Mouse (Mus musculus): ENCODE measurements around the gene Hspb7. TPM values are rescaled to one million over a fixed set of nuclear protein-coding genes. Genes with fewer than 3 reads are reported as not detected.

Hspb7 gene
- polyA plus RNA-seq, 1 experiment from 2014 or later: 0.24 TPM

GRCm38 (mm10) chr4:141394751-141395150 is 25.8 kb upstream of the Hspb7 start:
- TF ChIP-seq CTCF (IDR thresholded peaks at IDR 0.05): no peak
- ChIA-PET CTCF (no interaction called here), POLR2A (no interaction called here)
- no peak for ATAC-seq
- no peak for DNase-seq (ENCODE audit: low read depth, low spot score)
- H3K27me3 ChIP-seq: no peaks in the 10 kb centered on the region
- in situ Hi-C loops (cut with MboI; ENCODE audit: low pct_unique_long_range_greater_than_20kb): no loop called here

- CTCF ChIA-PET: interaction anchor here (4.2 kb wide), 1 partner anchor 10 kb away, joined by 16 read pairs; no protein-coding TSS in a partner anchor
- TF ChIP-seq CTCF (IDR thresholded peaks at IDR 0.05): no peak
- no peak for DNase-seq (ENCODE audit: low read depth, low spot score)
- H3K27me3 ChIP-seq: no peaks in the 10 kb centered on the region
- POLR2A ChIA-PET: no interaction called here
- in situ Hi-C loops (cut with MboI; ENCODE audit: low pct_unique_long_range_greater_than_20kb): no loop called here
- ATAC-seq: no peak
Observed at GRCm38 (mm10) chr4:141397861-141398260, 22.7 kb upstream of the Hspb7 start.

GRCm38 (mm10) chr4:141398545-141398944 is 22.0 kb upstream of the Hspb7 start, which contains the start of gene Clcnka:
TSS of gene Clcnka (minus strand) at chr4:141398724.
- ChIA-PET POLR2A (no interaction called here), CTCF (interaction anchor here (1.1 to 4.2 kb wide), 2 partner anchors 11 to 193 kb away, joined by 3 to 16 read pairs; no protein-coding TSS in a partner anchor)
- no peak for ATAC-seq
- H3K27me3 ChIP-seq: no peaks in the 10 kb centered on the region
- no peak for TF ChIP-seq CTCF (IDR thresholded peaks at IDR 0.05)
- DNase-seq (ENCODE audit: low read depth, low spot score): no peak
- in situ Hi-C loops (cut with MboI; ENCODE audit: low pct_unique_long_range_greater_than_20kb): no loop called here

GRCm38 (mm10) chr4:141400171-141400570 is 20.4 kb upstream of the Hspb7 start:
- in situ Hi-C loops (cut with MboI; ENCODE audit: low pct_unique_long_range_greater_than_20kb): loop anchor here (5.0 to 10.0 kb wide), 2 partner anchors 37 to 75 kb away; partner anchors contain the start of gene Srarp
- ATAC-seq: no peak
- POLR2A ChIA-PET: no interaction called here
- CTCF ChIA-PET: interaction anchor here (4.2 kb wide), 1 partner anchor 12 kb away, joined by 16 read pairs; no protein-coding TSS in a partner anchor
- H3K27me3 ChIP-seq: no peaks in the 10 kb centered on the region
- no peak for DNase-seq (ENCODE audit: low read depth, low spot score)
- TF ChIP-seq CTCF (IDR thresholded peaks at IDR 0.05): no peak

- POLR2A ChIA-PET: interaction anchor here (1.0 to 2.9 kb wide), 3 partner anchors 21 to 61 kb away, joined by 3 to 16 read pairs (median 3); no protein-coding TSS in a partner anchor
- ATAC-seq (peak; percentile 6), DNase-seq (ENCODE audit: low read depth, low spot score) (no peak)
- TF ChIP-seq CTCF (IDR thresholded peaks at IDR 0.05): no peak
- H3K27me3 ChIP-seq: no peaks in the 10 kb centered on the region
- CTCF ChIA-PET: interaction anchor here (0.8 to 5.7 kb wide), 14 partner anchors 9 to 187 kb away, joined by 3 to 134 read pairs (median 3); partner anchors contain the start of genes Hspb7 and Zbtb17
- in situ Hi-C loops (cut with MboI; ENCODE audit: low pct_unique_long_range_greater_than_20kb): loop anchor here (5.0 to 10.0 kb wide), 3 partner anchors 33 to 163 kb away; partner anchors contain the start of gene Srarp
Observed at GRCm38 (mm10) chr4:141404518-141405313, 15.9 kb upstream of the Hspb7 start.

- in situ Hi-C loops (cut with MboI; ENCODE audit: low pct_unique_long_range_greater_than_20kb): loop anchor here (5.0 to 10.0 kb wide), 2 partner anchors 70 to 162 kb away; no protein-coding TSS in a partner anchor
- DNase-seq (ENCODE audit: low read depth, low spot score) (no peak), ATAC-seq (no peak)
- no peak for TF ChIP-seq CTCF (IDR thresholded peaks at IDR 0.05)
- POLR2A ChIA-PET: interaction anchor here (0.6 to 2.9 kb wide), 5 partner anchors 20 to 127 kb away, joined by 3 to 16 read pairs (median 3); no protein-coding TSS in a partner anchor
- H3K27me3 ChIP-seq: no peaks in the 10 kb centered on the region
- CTCF ChIA-PET: interaction anchor here (1.0 to 5.7 kb wide), 10 partner anchors 16 to 187 kb away, joined by 3 to 134 read pairs (median 3); partner anchors contain the start of genes Hspb7 and Zbtb17
Observed at GRCm38 (mm10) chr4:141405314-141405622, 15.3 kb upstream of the Hspb7 start.

- peak; percentile 54 for DNase-seq (ENCODE audit: low read depth, low spot score)
- peak; percentile 75 for ATAC-seq
- ChIA-PET CTCF (interaction anchor here (0.9 to 5.7 kb wide), 9 partner anchors 9 to 168 kb away, joined by 3 to 134 read pairs (median 3); partner anchors contain the start of gene Clcnkb), POLR2A (interaction anchor here (0.6 to 2.9 kb wide), 4 partner anchors 19 to 162 kb away, joined by 3 to 16 read pairs (median 3); no protein-coding TSS in a partner anchor)
- no peak for TF ChIP-seq CTCF (IDR thresholded peaks at IDR 0.05)
- H3K27me3 ChIP-seq: no peaks in the 10 kb centered on the region
- in situ Hi-C loops (cut with MboI; ENCODE audit: low pct_unique_long_range_greater_than_20kb): loop anchor here (5.0 to 10.0 kb wide), 2 partner anchors 68 to 161 kb away; no protein-coding TSS in a partner anchor
Observed at GRCm38 (mm10) chr4:141406516-141407299, 13.9 kb upstream of the Hspb7 start.

- H3K27me3 ChIP-seq: no peaks in the 10 kb centered on the region
- DNase-seq (ENCODE audit: low read depth, low spot score) (no peak), ATAC-seq (no peak)
- in situ Hi-C loops (cut with MboI; ENCODE audit: low pct_unique_long_range_greater_than_20kb): loop anchor here (5.0 to 10.0 kb wide), 2 partner anchors 66 to 159 kb away; no protein-coding TSS in a partner anchor
- no peak for TF ChIP-seq CTCF (IDR thresholded peaks at IDR 0.05)
- POLR2A ChIA-PET: no interaction called here
- CTCF ChIA-PET: no interaction called here
Observed at GRCm38 (mm10) chr4:141408577-141408976, 12.0 kb upstream of the Hspb7 start.

- ChIA-PET CTCF (no interaction called here), POLR2A (no interaction called here)
- DNase-seq (ENCODE audit: low read depth, low spot score): no peak
- no peak for TF ChIP-seq CTCF (IDR thresholded peaks at IDR 0.05)
- in situ Hi-C loops (cut with MboI; ENCODE audit: low pct_unique_long_range_greater_than_20kb): no loop called here
- no peaks in the 10 kb centered on the region for H3K27me3 ChIP-seq
- ATAC-seq: no peak
Observed at GRCm38 (mm10) chr4:141411430-141411992, 9.1 kb upstream of the Hspb7 start.

- in situ Hi-C loops (cut with MboI; ENCODE audit: low pct_unique_long_range_greater_than_20kb): no loop called here
- CTCF ChIA-PET: interaction anchor here (0.8 to 1.3 kb wide), 2 partner anchors 9 to 14 kb away, joined by 3 to 4 read pairs; no protein-coding TSS in a partner anchor
- ATAC-seq (no peak), DNase-seq (ENCODE audit: low read depth, low spot score) (no peak)
- TF ChIP-seq CTCF (IDR thresholded peaks at IDR 0.05): no peak
- POLR2A ChIA-PET: no interaction called here
- H3K27me3 ChIP-seq: no peaks in the 10 kb centered on the region
Observed at GRCm38 (mm10) chr4:141415924-141416323, 4.7 kb upstream of the Hspb7 start, which contains the start of gene Clcnkb. TSS of gene Clcnkb (minus strand) at chr4:141416014.
